7 mouse cellular contexts compared by ENCODE assay signal in genomic region chr17:56131814-56132213, GRCm38 (mm10). TPM values are rescaled to one million over a fixed set of nuclear protein-coding genes. Genes with fewer than 3 reads are reported as not detected.
DNase-seq lines count a peak whose midpoint lies in the region; ATAC-seq and TF ChIP-seq lines count a peak whose summit lies in the region.

No protein-coding gene starts in this region.

- H3K4me3 ChIP-seq in G1E (ENCODE audit: low read depth, low read length) = no peak overlapping the region
- H3K4me3 ChIP-seq in forebrain, embryonic 14.5 days (ENCODE audit: low read depth, low read length) = no peak overlapping the region
- no peak overlapping the region for H3K4me3 ChIP-seq in limb, embryonic 11.5 days (ENCODE audit: low read depth, low read length)
- H3K4me3 ChIP-seq in small intestine, adult 2 months (ENCODE audit: low read depth, low read length) = no peak overlapping the region

- H3K9ac ChIP-seq in forebrain, embryonic 14.5 days (ENCODE audit: low read length) = no peak overlapping the region
- no peak overlapping the region for H3K9ac ChIP-seq in limb, embryonic 11.5 days (ENCODE audit: low read length)

- TF ChIP-seq CTCF in G1E (IDR thresholded peaks at IDR 0.05; ENCODE audit: low read depth, low read length) = peak; percentile 72
- peak; percentile 81 for TF ChIP-seq CTCF in brain, embryonic 14.5 days (IDR thresholded peaks at IDR 0.05; ENCODE audit: borderline replicate concordance, extremely low read depth, insufficient read depth, insufficient read length)
- peak; percentile 89; the same call in 1 of the 2 replicates for TF ChIP-seq CTCF in small intestine, adult 2 months (IDR thresholded peaks at IDR 0.05; ENCODE audit: extremely low read depth, insufficient read length, insufficient replicate concordance, low read depth, low read length)

- no peak overlapping the region for H3K27ac ChIP-seq in forebrain, embryonic 14.5 days (ENCODE audit: low read depth, low read length)
- no peak overlapping the region for H3K27ac ChIP-seq in limb, embryonic 11.5 days (replicated peaks; ENCODE audit: low read depth, low read length)
- H3K27ac ChIP-seq in small intestine, adult 2 months (ENCODE audit: insufficient read depth, low read depth, low read length) = no peak overlapping the region

- H3K9me3 ChIP-seq in G1E (replicated peaks) = no peaks in the 10 kb centered on the region
- no peaks in the 10 kb centered on the region for H3K9me3 ChIP-seq in forebrain, embryonic 14.5 days (replicated peaks; ENCODE audit: control insufficient read depth, low read length)
- no peaks in the 10 kb centered on the region; the same call in 1 of the 2 replicates for H3K9me3 ChIP-seq in limb, embryonic 11.5 days (ENCODE audit: control insufficient read depth, low read length)

- no peak for ATAC-seq in G1E (ENCODE audit: extremely low read depth, insufficient number of reproducible peaks, low FRiP score, poor library complexity, severe bottlenecking)
- ATAC-seq in forebrain, embryonic 14.5 days = peak; percentile 47; the same call in 1 of the 2 replicates
- no peak for ATAC-seq in limb, embryonic 11.5 days (ENCODE audit: insufficient number of reproducible peaks, low FRiP score, low TSS enrichment, low read depth)

- WGBS in forebrain, embryonic 14.5 days = 38% methylated on average over 7 of the region's 7 CpGs
- whole genome bisulfite sequencing in limb, embryonic 11.5 days = 43% methylated on average over 7 of the region's 7 CpGs
- WGBS in small intestine, adult 2 months = 38% methylated on average over 7 of the region's 7 CpGs

- peaks cover 35% of the 10 kb centered on the region for H3K36me3 ChIP-seq in G1E (replicated peaks)
- H3K36me3 ChIP-seq in forebrain, embryonic 14.5 days (ENCODE audit: control insufficient read depth, insufficient read depth, low read length) = peaks cover 23% of the 10 kb centered on the region
- no peaks in the 10 kb centered on the region for H3K36me3 ChIP-seq in limb, embryonic 11.5 days (ENCODE audit: control insufficient read depth, insufficient read depth, low read length)
- no peaks in the 10 kb centered on the region for H3K36me3 ChIP-seq in small intestine, adult 2 months (ENCODE audit: control insufficient read depth, insufficient read depth, low read length)

- H3K4me1 ChIP-seq in G1E (ENCODE audit: insufficient read depth, low read depth, low read length) = peaks cover 35% of the 10 kb centered on the region
- H3K4me1 ChIP-seq in forebrain, embryonic 14.5 days (ENCODE audit: control insufficient read depth, insufficient read depth, low read length) = 0 out of 2 replicates have a peak, but pooled peaks cover 7% of the 10 kb centered on the region
- H3K4me1 ChIP-seq in limb, embryonic 11.5 days (ENCODE audit: control insufficient read depth, insufficient read depth, low read length) = peaks cover 3% of the 10 kb centered on the region; the same call in 1 of the 2 replicates
- H3K4me1 ChIP-seq in small intestine, adult 2 months (ENCODE audit: control insufficient read depth, insufficient read depth, insufficient read length, low read length) = peaks cover 14% of the 10 kb centered on the region

- no peak overlapping the region for H3K4me2 ChIP-seq in forebrain, embryonic 14.5 days (ENCODE audit: low read length)
- H3K4me2 ChIP-seq in limb, embryonic 11.5 days (ENCODE audit: low read depth, severe bottlenecking) = no peak overlapping the region

- peaks cover 28% of the 10 kb centered on the region for H3K27me3 ChIP-seq in G1E (ENCODE audit: insufficient read depth, low read length)
- H3K27me3 ChIP-seq in forebrain, embryonic 14.5 days (replicated peaks; ENCODE audit: control insufficient read depth, insufficient read depth, low read length) = no peaks in the 10 kb centered on the region
- no peaks in the 10 kb centered on the region for H3K27me3 ChIP-seq in limb, embryonic 11.5 days (ENCODE audit: control insufficient read depth, insufficient read depth, low read length)
- H3K27me3 ChIP-seq in small intestine, adult 2 months (ENCODE audit: control insufficient read depth, insufficient read depth, low read length) = no peaks in the 10 kb centered on the region

- DNase-seq in left cerebral cortex, postnatal 14 days (ENCODE audit: low spot score in 2 of 2) = peak; percentile 59 to 72
- DNase-seq in left cerebral cortex, postnatal 10 days (ENCODE audit: extremely low spot score in 1 of 2, low spot score in 2 of 2) = no peak
- DNase-seq in G1E (ENCODE audit: low spot score) = peak; percentile 48
- peak; percentile 64 for DNase-seq in brain, embryonic 14.5 days (ENCODE audit: low read depth)
- DNase-seq in forebrain, embryonic 14.5 days (ENCODE audit: low spot score) = peak; percentile 57
- peak; percentile 73 for DNase-seq in limb, embryonic 11.5 days (ENCODE audit: low spot score)

- intact Hi-C loops in left cerebral cortex, postnatal 14 days (cut with DNase I) = loop anchor here (2.0 to 5.0 kb wide), 2 partner anchors 27 to 120 kb away; no protein-coding TSS in a partner anchor
- intact Hi-C loops in left cerebral cortex, postnatal 10 days (cut with DNase I) = loop anchor here (5.0 kb wide), 1 partner anchor 120 kb away; no protein-coding TSS in a partner anchor

- TF ChIP-seq POLR2A in brain, embryonic 14.5 days (IDR thresholded peaks at IDR 0.05; ENCODE audit: borderline replicate concordance, extremely low read depth, insufficient read depth, insufficient read length, poor library complexity, severe bottlenecking) = no peak
- no peak for TF ChIP-seq POLR2A in small intestine, adult 2 months (IDR thresholded peaks at IDR 0.05; ENCODE audit: low read depth, low read length)

RNA-seq across cellular contexts. Expression of gene Sema6b, which starts 8.3 kb away (rescaled TPM):
- 100 to 1,000 TPM; 135 to 144 TPM for total RNA-seq in left cerebral cortex, postnatal 14 days (2021)
- total RNA-seq in left cerebral cortex, postnatal 10 days (2021) = 100 to 1,000 TPM; 119 to 123 TPM
- total RNA-seq in G1E (2014; fragmentation: Nextera tagmentation) (2.7 and 4.0 TPM in 2 replicates), G1E (2017) (3.4 and 3.6 TPM in 2 replicates)
- polyA plus RNA-seq in G1E (2012) = 14.1 and 16.1 TPM in 2 replicates
- 35.0 and 48.5 TPM in 2 replicates for polyA plus RNA-seq in brain, embryonic 14.5 days (2012; rRNA removed)
- polyA plus RNA-seq in forebrain, embryonic 14.5 days (2014; fragmentation: Nextera tagmentation; extraction: Ambion mirVana) = 9.4 and 12.1 TPM in 2 replicates
- 0.60 and 0.88 TPM in 2 replicates for polyA plus RNA-seq in limb, embryonic 11.5 days (2014; fragmentation: Nextera tagmentation; extraction: Ambion mirVana)
- polyA plus RNA-seq in small intestine, adult 2 months (2012; rRNA removed) = 6.4 and 12.2 TPM in 2 replicates

RNA-seq across cellular contexts. Expression of gene Lrg1, which starts 10.0 kb away (rescaled TPM):
- 1 to 10 TPM; 1.2 to 2.8 TPM for total RNA-seq in left cerebral cortex, postnatal 14 days (2021)
- total RNA-seq in left cerebral cortex, postnatal 10 days (2021) = under 1 TPM; 0.49 to 0.79 TPM
- total RNA-seq in G1E (2014; fragmentation: Nextera tagmentation) (not detected in 2 replicates), G1E (2017) (not detected in 2 replicates)
- polyA plus RNA-seq in G1E (2012) = 0.04 TPM in 1 of 2 replicates, not detected in the other
- 0.06 and 0.18 TPM in 2 replicates for polyA plus RNA-seq in brain, embryonic 14.5 days (2012; rRNA removed)
- not detected in 2 replicates for polyA plus RNA-seq in forebrain, embryonic 14.5 days (2014; fragmentation: Nextera tagmentation; extraction: Ambion mirVana)
- polyA plus RNA-seq in limb, embryonic 11.5 days (2014; fragmentation: Nextera tagmentation; extraction: Ambion mirVana) = 0.28 TPM in 1 of 2 replicates, not detected in the other
- polyA plus RNA-seq in small intestine, adult 2 months (2012; rRNA removed) = 10.6 and 28.7 TPM in 2 replicates

RNA-seq across cellular contexts. Expression of gene Plin5, which starts 14.4 kb away (rescaled TPM):
- total RNA-seq in left cerebral cortex, postnatal 14 days (2021) = 1 to 10 TPM in 1 of 2 experiments, under 1 TPM in 1; 0.46 to 1.1 TPM
- 1 to 10 TPM in 1 of 2 experiments, under 1 TPM in 1; 0.75 to 1.2 TPM for total RNA-seq in left cerebral cortex, postnatal 10 days (2021)
- not detected in 2 replicates for total RNA-seq in G1E (2014; fragmentation: Nextera tagmentation)
- total RNA-seq in G1E (2017) = 0.06 TPM in 1 of 2 replicates, not detected in the other
- not detected in 2 replicates for polyA plus RNA-seq in G1E (2012)
- 0.43 and 0.67 TPM in 2 replicates for polyA plus RNA-seq in brain, embryonic 14.5 days (2012; rRNA removed)
- 0.42 and 0.67 TPM in 2 replicates for polyA plus RNA-seq in forebrain, embryonic 14.5 days (2014; fragmentation: Nextera tagmentation; extraction: Ambion mirVana)
- polyA plus RNA-seq in limb, embryonic 11.5 days (2014; fragmentation: Nextera tagmentation; extraction: Ambion mirVana) = 0.16 and 0.43 TPM in 2 replicates
- 0.04 and 0.05 TPM in 2 replicates for polyA plus RNA-seq in small intestine, adult 2 months (2012; rRNA removed)

RNA-seq across cellular contexts. Expression of gene Plin4, which starts 22.2 kb away (rescaled TPM):
- total RNA-seq in left cerebral cortex, postnatal 14 days (2021) = 1 to 10 TPM in 1 of 2 experiments, under 1 TPM in 1; 0.36 to 1.1 TPM
- 1 to 10 TPM in 1 of 2 experiments, under 1 TPM in 1; 0.14 to 1.4 TPM for total RNA-seq in left cerebral cortex, postnatal 10 days (2021)
- total RNA-seq in G1E (2014; fragmentation: Nextera tagmentation) (not detected in 2 replicates), G1E (2017) (0.05 and 0.06 TPM in 2 replicates)
- polyA plus RNA-seq in G1E (2012) = not detected in 2 replicates
- 0.11 and 0.16 TPM in 2 replicates for polyA plus RNA-seq in brain, embryonic 14.5 days (2012; rRNA removed)
- 0.04 and 0.07 TPM in 2 replicates for polyA plus RNA-seq in forebrain, embryonic 14.5 days (2014; fragmentation: Nextera tagmentation; extraction: Ambion mirVana)
- 0.09 TPM in 1 of 2 replicates, not detected in the other for polyA plus RNA-seq in limb, embryonic 11.5 days (2014; fragmentation: Nextera tagmentation; extraction: Ambion mirVana)
- polyA plus RNA-seq in small intestine, adult 2 months (2012; rRNA removed) = 6.2 and 8.9 TPM in 2 replicates

RNA-seq across cellular contexts. Expression of gene Tnfaip8l1, which starts 30.5 kb away (rescaled TPM):
- 1 to 10 TPM; 8.3 to 9.8 TPM for total RNA-seq in left cerebral cortex, postnatal 14 days (2021)
- total RNA-seq in left cerebral cortex, postnatal 10 days (2021) = 10 to 100 TPM in 1 of 2 experiments, 1 to 10 TPM in 1; 9.3 to 11.1 TPM
- total RNA-seq in G1E (2014; fragmentation: Nextera tagmentation) = 2.0 and 2.1 TPM in 2 replicates
- 2.8 and 3.2 TPM in 2 replicates for total RNA-seq in G1E (2017)
- 1.0 and 1.1 TPM in 2 replicates for polyA plus RNA-seq in G1E (2012)
- 9.8 TPM in 2 replicates for polyA plus RNA-seq in brain, embryonic 14.5 days (2012; rRNA removed)
- 9.7 and 10.9 TPM in 2 replicates for polyA plus RNA-seq in forebrain, embryonic 14.5 days (2014; fragmentation: Nextera tagmentation; extraction: Ambion mirVana)
- polyA plus RNA-seq in limb, embryonic 11.5 days (2014; fragmentation: Nextera tagmentation; extraction: Ambion mirVana) = 8.2 and 9.2 TPM in 2 replicates
- polyA plus RNA-seq in small intestine, adult 2 months (2012; rRNA removed) = 4.2 and 10.3 TPM in 2 replicates

Comparison
In these comparisons a context has a peak if more than half of its experiments do, and no peak if none do; other contexts are left out.
1. DNase-seq: peak in left cerebral cortex, postnatal 14 days (2 of 2), G1E (single experiment), brain, embryonic 14.5 days (single experiment), forebrain, embryonic 14.5 days (single experiment) and limb, embryonic 11.5 days (single experiment); none in left cerebral cortex, postnatal 10 days (0 of 2).
2. Peak in every context shown above with its lines, with median percentiles within 50 percentile points of each other: CTCF ChIP-seq.